Mouse (Mus musculus) hindbrain, embryonic 14.5 days (tissue): Measurements from ENCODE around the gene Ryk. TPM values are rescaled to one million over a fixed set of nuclear protein-coding genes. Genes with fewer than 3 reads are reported as not detected.

ENCODE experiments used
- ATAC-seq: fragments of 200-750 bp; cut with Nextera tagmentation; 2 replicates; pipeline ENCODE4 v1.8.0; 2017; ENCODE audit warnings: moderate number of reproducible peaks, mild to moderate bottlenecking, moderate TSS enrichment, moderate library complexity; ENCODE audit not compliant: low FRiP score
- DNase-seq: peaks from one replicate; pipeline ENCODE4 v3.0.0-alpha.2; 2015; ENCODE audit warnings: low spot score
- H3K27ac ChIP-seq: fragments of 300-500 bp; sonication (generic); 2 replicates; pipeline ENCODE4 v1.5.1; 2014; ENCODE audit warnings: mild to moderate bottlenecking, moderate library complexity
- H3K27me3 ChIP-seq: fragments of 300-500 bp; sonication (generic); 2 replicates; pipeline ENCODE4 v1.6.1; 2014; ENCODE audit warnings: mild to moderate bottlenecking, low read length, mixed read lengths; ENCODE audit not compliant: control insufficient read depth, insufficient read depth
- H3K36me3 ChIP-seq: fragments of 300-500 bp; sonication (generic); replicated peaks from 2 replicates; pipeline ENCODE4 v1.6.1; 2014; ENCODE audit not compliant: control insufficient read depth, insufficient read depth
- H3K4me1 ChIP-seq: fragments of 300-500 bp; sonication (generic); replicated peaks from 2 replicates; pipeline ENCODE4 v1.6.1; 2014; ENCODE audit warnings: antibody characterized with exemption, low read length, mixed read lengths; ENCODE audit not compliant: control insufficient read depth, insufficient read depth
- H3K4me2 ChIP-seq: fragments of 300-500 bp; sonication (generic); replicated peaks from 2 replicates; pipeline ENCODE4 v1.6.1; 2014; ENCODE audit warnings: mild to moderate bottlenecking, moderate library complexity
- H3K4me3 ChIP-seq: fragments of 300-500 bp; sonication (generic); replicated peaks from 2 replicates; pipeline ENCODE4 v1.5.1; 2014; ENCODE audit warnings: mild to moderate bottlenecking, low read length
- H3K9ac ChIP-seq: fragments of 300-500 bp; sonication (generic); 2 replicates; pipeline ENCODE4 v1.6.1; 2014
- H3K9me3 ChIP-seq: fragments of 300-500 bp; sonication (generic); 2 replicates; pipeline ENCODE4 v1.6.1; 2016; ENCODE audit warnings: low read length; ENCODE audit not compliant: control insufficient read depth
- WGBS: fragments of 180-500 bp; shearing (Covaris S2); extraction: QIAGEN DNeasy Blood & Tissue Kit; methylation state at CpG from one replicate; pipeline ENCODE4 v1.1.7; 2014; 5-methylcytosine and 5-hydroxymethylcytosine counted together
- polyA plus RNA-seq: library from polyadenylated mRNA; unstranded; fragments of >200 nt; fragmentation: Nextera tagmentation; extraction: Ambion mirVana; gene quantifications from 2 replicates; pipeline ENCODE4 v1.2.1, GENCODE M21; 2014

The Ryk gene
- 14.1 and 14.5 TPM in 2 replicates for polyA plus RNA-seq

DNA sequence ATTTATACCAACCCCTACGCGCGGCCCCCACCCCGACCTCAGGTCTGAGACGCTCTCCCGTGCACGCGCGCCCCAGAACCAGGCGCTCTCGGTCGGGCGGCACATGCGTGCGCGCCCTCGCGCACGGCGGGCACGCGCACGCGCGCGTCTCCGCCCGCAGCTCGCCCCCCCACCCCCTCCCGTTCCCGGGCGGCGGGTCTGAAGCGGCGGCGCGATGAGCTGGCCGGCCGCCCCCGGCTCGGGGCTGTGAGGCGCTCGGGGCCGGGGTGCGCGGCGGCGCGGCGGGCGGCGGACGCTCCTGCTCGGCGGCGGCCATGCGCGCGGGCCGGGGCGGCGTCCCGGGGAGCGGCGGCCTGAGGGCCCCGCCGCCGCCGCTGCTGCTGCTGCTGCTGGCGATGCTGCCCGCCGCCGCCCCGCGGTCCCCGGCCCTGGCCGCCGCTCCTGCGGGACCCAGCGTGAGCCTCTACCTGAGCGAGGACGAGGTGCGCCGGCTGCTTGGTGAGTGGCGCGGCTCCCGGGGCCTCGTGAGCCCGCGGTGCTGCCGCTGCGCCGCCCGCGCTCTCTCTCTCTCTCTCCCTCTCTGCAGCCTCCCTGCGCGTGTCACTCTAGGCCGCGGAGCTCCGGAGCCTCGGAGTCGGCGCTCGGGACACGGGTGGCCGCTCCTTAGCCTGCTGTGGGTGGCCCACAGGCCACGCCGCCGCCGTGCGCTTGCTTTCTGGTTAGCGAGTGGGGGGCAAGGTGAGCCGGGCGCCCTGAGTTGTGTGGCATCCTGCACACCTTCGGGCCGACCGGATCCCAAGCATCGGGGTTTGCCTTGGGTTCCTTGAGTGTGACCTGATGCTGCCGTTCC, at the start of gene Ryk:
Gene Ryk (plus strand): TSS at position 176 of the 850 bp plus-strand sequence.
- Histone ChIP-seq H3K27ac (peak within 1 kb of the TSS; percentile 93), H3K4me1 (peaks cover 24% of the 10 kb centered on the region), H3K36me3 (no peaks in the 10 kb centered on the region), H3K9me3 (no peaks in the 10 kb centered on the region), H3K4me3 (peak within 1 kb of the TSS; percentile 88), H3K4me2 (peak within 1 kb of the TSS; percentile 83), H3K27me3 (no peaks in the 10 kb centered on the region), H3K9ac (peak within 1 kb of the TSS; percentile 96)
- DNase-seq: peak; percentile 86
- under 1% methylated on average over 102 of the region's 119 CpGs for WGBS
- peak; percentile 86 for ATAC-seq

- Histone ChIP-seq H3K4me1 (no peaks in the 10 kb centered on the region), H3K36me3 (no peaks in the 10 kb centered on the region), H3K4me2 (no peak overlapping the region), H3K4me3 (no peak overlapping the region), H3K9me3 (no peaks in the 10 kb centered on the region), H3K27me3 (no peaks in the 10 kb centered on the region), H3K9ac (no peak overlapping the region), H3K27ac (no peak overlapping the region)
- 74% methylated on average over 3 of the region's 3 CpGs for WGBS
- DNase-seq: no peak
- ATAC-seq: no peak
These were observed 45.2 kb upstream of the Ryk start for GRCm38 (mm10) chr9:102789491-102789890.

DNA sequence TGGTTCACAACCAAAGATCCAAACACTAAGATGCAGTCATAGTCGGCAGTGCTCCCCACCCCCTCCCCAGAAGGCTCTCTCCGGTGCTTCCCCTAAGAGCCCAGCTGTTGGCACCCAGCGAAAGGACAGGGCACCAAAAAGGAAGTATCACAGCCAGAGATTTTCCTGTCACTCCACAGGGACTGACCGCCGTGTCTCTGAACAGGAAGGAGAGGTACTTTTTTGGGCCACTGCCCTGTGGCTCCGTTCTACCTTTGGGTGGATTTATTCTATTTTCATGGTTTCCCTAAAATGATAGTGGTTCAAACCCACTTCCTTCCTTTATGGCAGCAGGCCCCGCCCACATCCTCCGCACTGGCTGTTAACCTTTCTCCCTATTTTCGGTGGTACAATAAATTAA, 42.9 kb upstream of the Ryk start:
- Histone ChIP-seq H3K27ac (no peak overlapping the region), H3K36me3 (no peaks in the 10 kb centered on the region), H3K4me2 (no peak overlapping the region), H3K9me3 (no peaks in the 10 kb centered on the region), H3K4me1 (no peaks in the 10 kb centered on the region), H3K27me3 (no peaks in the 10 kb centered on the region), H3K9ac (no peak overlapping the region), H3K4me3 (no peak overlapping the region)
- 69% methylated on average over 9 of the region's 9 CpGs for WGBS
- no peak for DNase-seq
- no peak for ATAC-seq

GRCm38 (mm10) chr9:102792836-102793235, 41.9 kb upstream of the Ryk start:
- no peak overlapping the region for H3K4me2 ChIP-seq
- no peaks in the 10 kb centered on the region for H3K27me3 ChIP-seq
- no peak for ATAC-seq
- H3K9me3 ChIP-seq: no peaks in the 10 kb centered on the region
- H3K4me1 ChIP-seq: no peaks in the 10 kb centered on the region
- H3K9ac ChIP-seq: no peak overlapping the region
- DNase-seq: no peak
- 67% methylated on average over 14 of the region's 15 CpGs for WGBS
- H3K4me3 ChIP-seq: no peak overlapping the region
- no peak overlapping the region for H3K27ac ChIP-seq
- no peaks in the 10 kb centered on the region for H3K36me3 ChIP-seq

DNA sequence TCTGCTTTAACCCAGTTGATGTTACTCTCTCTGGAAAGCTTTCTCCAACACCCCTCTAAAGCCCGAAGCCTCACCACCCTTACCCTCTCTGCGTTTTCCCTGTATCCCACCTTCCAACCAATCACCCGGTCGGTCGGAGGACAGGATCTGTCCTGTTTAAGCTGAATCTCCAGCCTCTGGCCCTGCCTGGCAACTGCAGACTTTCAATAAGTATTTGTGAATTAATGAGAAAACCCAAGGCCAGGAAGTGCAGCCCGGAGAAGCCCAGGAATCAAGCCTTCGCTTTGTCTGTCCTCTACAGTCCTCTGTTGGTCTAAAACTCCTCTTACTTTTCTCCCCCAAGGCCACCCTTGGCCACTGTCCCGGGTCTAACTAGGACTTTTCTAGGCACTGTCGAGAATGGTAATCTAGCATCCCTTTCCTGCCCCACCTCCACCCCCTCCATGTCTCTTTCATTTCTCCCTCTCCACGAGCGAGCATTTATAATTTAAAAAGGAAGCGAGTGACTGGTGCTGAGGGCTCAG, 41.4 kb upstream of the Ryk start:
- DNase-seq (no peak), ATAC-seq (no peak)
- H3K4me2 ChIP-seq: no peak overlapping the region
- no peaks in the 10 kb centered on the region for H3K36me3 ChIP-seq
- WGBS: 71% methylated on average over 12 of the region's 12 CpGs
- H3K9me3 ChIP-seq: no peaks in the 10 kb centered on the region
- H3K9ac ChIP-seq: no peak overlapping the region
- no peaks in the 10 kb centered on the region for H3K4me1 ChIP-seq
- no peaks in the 10 kb centered on the region for H3K27me3 ChIP-seq
- no peak overlapping the region for H3K27ac ChIP-seq
- H3K4me3 ChIP-seq: no peak overlapping the region

GRCm38 (mm10) chr9:102798406-102798805, 36.3 kb upstream of the Ryk start:
- 88% methylated on average over 4 of the region's 4 CpGs for WGBS
- H3K4me3 ChIP-seq: no peak overlapping the region
- ATAC-seq (no peak), DNase-seq (no peak)
- H3K9me3 ChIP-seq: no peaks in the 10 kb centered on the region
- H3K4me1 ChIP-seq: no peaks in the 10 kb centered on the region
- H3K36me3 ChIP-seq: no peaks in the 10 kb centered on the region
- no peaks in the 10 kb centered on the region for H3K27me3 ChIP-seq
- no peak overlapping the region for H3K4me2 ChIP-seq
- H3K27ac ChIP-seq: no peak overlapping the region
- no peak overlapping the region for H3K9ac ChIP-seq

DNA sequence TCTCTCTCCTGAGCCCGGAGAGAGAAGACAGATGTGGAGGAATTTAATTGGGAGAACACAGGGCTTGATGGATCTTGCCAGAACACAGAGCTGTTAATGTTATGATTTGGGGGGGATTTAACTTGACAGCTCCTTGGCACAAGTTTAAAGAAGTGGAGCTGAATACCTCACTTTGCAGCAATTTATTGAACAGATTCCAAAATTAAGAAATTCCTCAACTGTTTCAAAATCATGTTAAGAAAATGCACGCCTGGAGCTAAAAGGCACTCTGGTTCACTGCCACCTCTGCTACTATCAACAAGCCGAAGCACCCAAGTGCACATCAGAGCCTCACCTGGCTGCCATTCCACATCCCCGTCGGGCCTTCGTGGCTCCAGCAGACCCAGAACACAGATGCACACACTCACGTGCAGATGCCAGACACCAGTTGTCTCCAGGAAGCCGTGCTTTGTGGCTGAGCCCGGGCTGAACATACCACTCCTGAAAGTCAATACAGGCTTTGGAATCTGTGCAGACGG, 28.6 kb upstream of the Ryk start:
- WGBS: 81% methylated on average over 10 of the region's 10 CpGs
- no peak for ATAC-seq
- DNase-seq: no peak

GRCm38 (mm10) chr9:102811192-102811591, 23.5 kb upstream of the Ryk start:
- Histone ChIP-seq H3K9ac (no peak overlapping the region), H3K4me3 (no peak overlapping the region), H3K4me2 (no peak overlapping the region), H3K9me3 (no peaks in the 10 kb centered on the region), H3K4me1 (no peaks in the 10 kb centered on the region), H3K27ac (no peak overlapping the region), H3K27me3 (no peaks in the 10 kb centered on the region), H3K36me3 (no peaks in the 10 kb centered on the region)
- WGBS: 91% methylated on average over 5 of the region's 5 CpGs
- no peak for DNase-seq
- ATAC-seq: no peak

More for the DNA sequence above, 28.6 kb upstream of the Ryk start:
- H3K27ac ChIP-seq: no peak overlapping the region
- no peaks in the 10 kb centered on the region for H3K4me1 ChIP-seq
- H3K9ac ChIP-seq: no peak overlapping the region
- H3K4me3 ChIP-seq: no peak overlapping the region
- no peaks in the 10 kb centered on the region for H3K36me3 ChIP-seq
- H3K4me2 ChIP-seq: no peak overlapping the region
- H3K27me3 ChIP-seq: no peaks in the 10 kb centered on the region
- H3K9me3 ChIP-seq: no peaks in the 10 kb centered on the region

DNA sequence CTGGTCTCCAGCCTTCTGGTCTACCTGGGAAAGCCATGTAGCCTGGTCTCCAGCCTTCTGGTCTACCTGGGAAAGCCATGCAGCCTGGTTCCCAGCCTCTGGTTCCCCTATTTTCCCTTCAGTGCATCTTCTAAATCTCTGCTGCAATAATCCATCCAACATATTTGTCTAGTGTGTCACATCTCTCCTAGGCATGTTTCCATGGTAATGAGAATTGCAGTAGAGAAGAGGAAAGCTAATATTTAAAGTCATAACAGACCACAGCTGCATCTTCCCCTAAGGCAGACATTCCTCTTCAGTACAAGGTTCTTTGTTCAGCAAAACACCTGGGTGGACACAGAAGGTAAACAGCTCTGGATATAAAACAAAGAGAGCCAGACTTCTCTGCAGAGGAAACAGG, 16.5 kb upstream of the Ryk start:
- Histone ChIP-seq H3K27ac (0 out of 2 replicates have a peak overlapping the region, but pooled peaks have one; percentile 9), H3K4me2 (no peak overlapping the region), H3K4me1 (no peaks in the 10 kb centered on the region), H3K9me3 (no peaks in the 10 kb centered on the region), H3K4me3 (no peak overlapping the region), H3K36me3 (no peaks in the 10 kb centered on the region), H3K9ac (no peak overlapping the region), H3K27me3 (no peaks in the 10 kb centered on the region)
- no peak for DNase-seq
- no peak for ATAC-seq
